Mouse (Mus musculus) mouse trophoblast stem cell (cell line): ENCODE data around the gene Bcor.

Experiments
- in situ Hi-C, 2 experiments: fragments of 300-500 bp; cut with MseI, MboI; formaldehyde crosslinking; loops; 2 replicates in 1 of 2; 3 replicates in 1 of 2; pipeline ENCODE4 v1.15.1; 2025

Gene Bcor

DNA sequence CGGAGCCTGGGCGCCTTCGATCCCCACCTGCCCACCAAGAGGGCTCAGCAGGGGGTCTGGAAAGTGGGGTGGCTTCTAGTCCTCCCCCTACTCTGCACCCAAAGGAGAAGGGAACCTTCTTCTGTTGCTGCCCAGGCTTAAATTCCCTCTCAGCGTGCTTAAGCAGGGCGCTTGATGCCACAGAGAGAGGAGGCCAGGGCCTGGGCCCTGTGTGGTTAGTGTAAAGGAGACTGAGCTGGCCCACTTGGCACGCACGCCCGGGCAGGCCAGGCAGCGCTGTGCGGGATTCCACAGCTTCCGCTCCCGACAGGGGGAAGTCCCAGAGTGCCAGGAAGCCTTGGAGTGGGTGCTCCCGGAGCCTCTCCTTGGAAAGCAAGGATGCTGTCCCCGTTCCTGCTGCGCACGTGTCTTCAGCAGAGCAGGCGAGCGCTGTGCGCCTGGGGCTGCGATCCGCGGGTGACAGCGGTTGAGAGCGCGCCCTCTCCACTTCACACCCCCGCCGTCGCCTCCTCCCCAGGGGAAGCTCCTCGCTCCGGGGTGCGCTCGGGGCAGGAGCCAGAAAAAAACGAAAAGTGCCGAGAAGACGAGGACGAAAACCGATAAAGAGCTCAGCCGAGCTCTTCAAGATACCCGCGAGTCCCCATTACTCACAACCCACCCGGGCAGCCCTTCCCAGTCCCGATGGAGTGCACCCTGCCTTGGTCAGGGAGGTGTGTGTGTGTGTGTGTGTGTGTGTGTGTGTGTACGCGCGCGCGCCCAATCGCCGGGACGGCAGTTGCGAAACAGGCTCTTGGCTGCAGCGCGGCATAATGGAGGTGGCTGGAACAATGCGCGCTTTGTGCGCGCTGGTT lies 153.9 kb downstream of the Bcor start:
- in situ Hi-C loops, result no loop called here

DNA sequence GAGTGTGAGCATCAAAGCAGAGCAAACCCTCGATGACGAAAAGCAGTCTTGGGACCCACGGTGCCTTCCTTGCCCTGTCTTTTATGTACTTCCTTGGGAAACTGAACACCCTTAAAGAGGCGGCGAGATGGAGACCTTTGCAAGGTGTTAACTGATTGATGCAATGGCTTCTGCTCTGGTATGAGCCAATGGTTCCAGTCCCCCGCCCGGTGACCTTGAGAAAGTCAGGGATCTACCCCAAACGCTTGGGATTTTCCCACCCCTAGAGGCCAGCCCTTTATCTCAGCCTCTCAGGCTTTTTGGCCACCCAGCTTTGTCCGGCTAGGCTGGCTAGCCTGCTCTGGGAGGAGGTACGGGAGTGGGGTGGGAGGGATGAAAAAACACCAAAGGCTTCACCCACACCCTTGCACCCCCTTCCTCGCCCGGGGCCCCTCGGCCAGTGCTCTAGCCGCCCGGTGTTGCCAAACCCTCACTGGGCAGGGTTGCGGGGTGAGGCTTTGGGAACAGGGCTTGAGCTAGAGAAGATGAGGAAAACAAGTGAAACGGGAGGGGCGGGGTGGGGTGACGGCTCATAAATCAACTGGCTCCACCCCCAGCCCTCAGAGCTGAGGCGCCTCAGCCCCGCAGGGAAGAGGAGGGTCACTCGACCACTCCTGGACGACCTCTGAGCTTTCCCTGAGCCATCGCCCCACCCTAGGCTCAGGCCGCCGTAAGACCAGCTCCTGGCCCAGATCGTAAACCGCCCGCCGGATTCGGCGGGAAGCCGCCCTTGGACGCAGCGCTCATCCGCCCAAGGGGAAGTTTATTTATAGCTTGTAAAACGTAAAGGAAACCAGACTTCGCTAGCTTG lies 154.7 kb downstream of the Bcor start:
- in situ Hi-C loops, result no loop called here

DNA sequence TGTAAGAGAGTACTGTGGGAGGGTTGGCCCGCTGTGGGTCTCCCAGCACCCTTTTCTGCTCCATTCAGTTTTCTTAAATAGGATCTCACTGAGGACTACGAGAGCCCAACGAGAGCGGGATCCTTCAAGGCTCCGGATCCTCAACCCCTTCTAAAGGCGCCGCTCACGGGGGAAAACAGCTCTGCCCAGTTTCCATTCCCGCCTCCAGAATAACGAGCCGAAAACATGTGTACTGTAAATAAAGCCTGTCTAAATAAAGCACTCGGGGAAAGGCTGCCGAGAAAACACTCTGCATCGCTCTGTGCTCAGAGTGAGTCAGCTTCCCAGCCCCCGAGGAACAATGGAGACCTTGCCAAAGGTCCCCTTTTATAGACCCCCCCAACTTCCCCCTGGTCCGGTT lies 155.7 kb downstream of the Bcor start:
- in situ Hi-C loops, result no loop called here

DNA sequence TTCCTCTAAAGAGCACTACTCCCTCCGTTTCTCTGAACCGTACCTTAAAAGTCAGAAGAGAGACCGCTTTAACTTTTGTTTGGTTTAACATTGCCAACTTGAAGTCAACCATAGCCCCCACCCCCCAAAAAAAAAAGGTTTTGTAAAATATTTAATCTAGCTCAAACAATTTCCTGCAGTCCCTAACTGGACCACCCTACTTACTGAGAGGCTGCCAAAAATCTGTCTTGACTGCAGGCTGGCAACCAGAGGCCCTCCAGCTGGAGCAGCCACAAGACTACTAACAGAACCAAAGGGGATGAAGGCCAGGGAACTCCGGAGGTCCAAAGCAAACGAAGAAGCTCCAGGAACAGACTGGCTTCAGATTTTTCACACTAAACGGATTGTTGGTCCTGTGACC lies 156.2 kb downstream of the Bcor start:
- in situ Hi-C loops, result no loop called here

DNA sequence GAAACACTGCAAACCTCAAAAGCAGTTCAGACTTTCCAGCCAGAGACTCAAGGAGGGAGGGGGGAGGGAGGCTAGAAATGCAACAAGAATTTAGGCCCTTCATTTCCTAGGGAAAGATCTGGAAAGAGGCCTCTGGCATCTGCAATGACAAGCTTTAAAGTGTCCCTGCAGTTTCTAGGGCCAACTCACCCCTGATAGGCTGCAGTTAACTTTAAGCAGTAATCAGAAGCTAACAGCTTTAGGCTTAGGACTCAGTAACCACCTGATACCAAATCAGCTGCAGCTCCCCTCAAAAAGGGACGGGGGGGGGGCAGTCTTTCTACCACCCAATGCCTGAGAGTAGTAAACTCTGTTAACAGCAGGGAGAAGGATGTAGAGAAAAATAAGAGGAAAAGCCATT lies 156.6 kb downstream of the Bcor start:
- in situ Hi-C loops, result no loop called here

DNA sequence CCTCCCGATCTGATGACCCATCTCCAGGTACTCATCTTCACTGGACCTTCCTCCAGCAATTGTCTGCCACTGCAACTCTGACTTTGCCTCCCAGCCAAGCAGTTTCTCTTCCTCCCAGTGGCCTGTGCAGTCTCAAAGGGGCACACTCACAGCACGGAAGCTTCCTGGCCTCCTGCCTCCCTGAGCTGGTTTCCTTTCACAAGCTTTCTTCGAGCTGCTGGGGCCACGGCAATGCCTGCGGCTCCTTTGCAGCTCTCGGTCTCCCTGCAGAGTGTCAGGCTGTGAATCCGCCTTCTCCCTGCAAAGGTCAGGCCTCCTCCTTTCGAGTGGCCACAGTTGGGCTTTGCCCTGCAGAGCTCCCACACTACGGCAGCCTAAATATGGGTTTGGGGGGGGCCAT lies 157.0 kb downstream of the Bcor start:
- in situ Hi-C loops, result no loop called here

DNA sequence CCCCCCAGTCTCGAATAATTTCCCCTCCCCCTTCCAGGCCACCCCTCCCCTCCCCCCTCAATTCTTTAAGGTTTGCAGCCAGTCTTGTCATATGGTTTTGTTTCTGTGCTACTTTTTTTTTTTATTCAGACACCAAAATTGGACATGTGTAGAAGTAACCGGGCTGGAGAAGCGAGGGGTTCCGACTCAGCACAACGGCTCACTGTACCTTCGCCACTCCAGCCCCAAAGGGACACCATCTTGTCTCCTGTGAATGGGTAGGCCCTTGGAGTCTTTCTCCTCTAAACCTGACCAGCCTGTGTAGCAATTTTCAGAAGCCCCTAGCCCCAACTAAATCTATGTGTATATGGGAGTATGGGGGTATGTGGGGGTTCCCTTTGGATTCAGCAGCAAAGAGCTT lies 157.6 kb downstream of the Bcor start:
- in situ Hi-C loops, result no loop called here

DNA sequence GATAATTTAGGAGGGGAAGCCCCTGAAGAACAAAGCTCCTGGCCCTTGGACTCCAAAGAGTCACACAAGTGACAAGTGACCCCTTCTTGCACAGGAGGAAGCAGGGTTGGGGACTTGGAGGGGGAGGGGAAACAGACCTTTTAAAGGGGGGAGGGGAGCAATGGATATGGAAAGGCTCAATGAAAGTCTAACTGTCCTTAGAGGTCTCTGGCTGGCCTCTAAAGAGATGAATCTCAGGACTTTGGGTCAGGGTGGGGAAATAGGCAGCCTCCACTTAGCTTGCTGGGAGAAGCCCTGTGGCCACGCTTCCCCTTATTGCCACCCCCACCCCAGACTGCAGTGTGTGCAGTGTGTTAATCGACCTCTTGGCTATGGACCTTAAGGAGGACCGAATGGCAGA lies 158.2 kb downstream of the Bcor start:
- in situ Hi-C loops, result no loop called here

DNA sequence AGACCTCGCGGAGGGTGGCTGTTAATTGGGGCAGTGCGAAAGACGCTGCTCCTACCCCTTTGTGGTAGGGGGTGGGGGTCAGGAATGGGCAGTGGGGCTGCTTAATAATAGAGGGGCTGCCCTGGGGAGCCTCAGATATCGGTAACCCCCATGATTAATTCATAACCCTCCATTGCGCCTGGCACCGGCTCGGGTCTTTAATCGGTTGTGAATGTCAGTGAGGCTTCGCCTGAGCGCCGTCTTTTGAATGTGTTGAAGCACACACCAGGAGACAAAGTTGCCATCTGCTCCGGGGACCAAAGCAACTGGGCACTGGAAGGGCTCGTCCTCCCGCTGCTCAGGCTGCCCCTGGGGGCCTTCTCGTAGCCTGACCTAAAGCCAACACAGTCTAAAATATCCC lies 158.8 kb downstream of the Bcor start:
- in situ Hi-C loops, result no loop called here

DNA sequence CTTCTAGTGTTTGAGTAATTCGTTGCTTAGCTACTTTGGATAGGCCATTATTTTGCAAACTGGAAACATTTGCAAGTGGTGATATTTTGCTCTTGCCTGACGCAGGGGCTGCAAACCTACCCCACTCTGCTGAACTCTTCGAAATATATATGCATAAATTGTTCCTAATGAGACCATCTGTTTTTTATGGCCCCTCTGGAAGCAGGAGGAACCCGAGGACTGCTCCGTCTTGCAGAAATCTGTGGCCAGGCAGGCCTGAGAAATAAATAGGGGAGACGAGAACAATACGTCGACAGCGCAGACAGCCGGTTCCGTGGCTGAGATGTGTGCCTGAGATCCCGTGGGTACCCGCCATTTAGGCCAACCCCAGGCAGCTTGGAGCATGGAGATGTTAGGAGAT lies 159.5 kb downstream of the Bcor start:
- in situ Hi-C loops, result no loop called here

DNA sequence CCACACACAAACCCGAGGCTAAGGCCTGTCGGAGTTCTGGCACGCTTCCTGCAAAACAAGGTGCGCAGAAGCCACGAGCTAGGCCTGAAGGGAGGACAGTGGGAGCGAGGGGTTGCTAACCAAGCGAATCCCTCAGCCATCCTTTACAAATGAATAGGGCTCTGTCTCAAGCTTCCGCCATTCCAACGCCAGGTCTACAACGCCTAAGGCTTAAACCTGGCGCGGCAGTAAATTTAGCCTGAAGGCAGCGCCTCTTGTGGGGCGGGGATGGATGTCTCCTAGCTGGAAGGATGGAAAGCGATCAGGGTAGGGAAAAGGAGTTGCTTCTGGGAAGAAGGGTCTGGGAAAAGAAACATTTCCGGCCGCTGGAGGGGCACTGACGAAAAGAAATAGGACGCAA lies 160.2 kb downstream of the Bcor start:
- in situ Hi-C loops, result no loop called here

DNA sequence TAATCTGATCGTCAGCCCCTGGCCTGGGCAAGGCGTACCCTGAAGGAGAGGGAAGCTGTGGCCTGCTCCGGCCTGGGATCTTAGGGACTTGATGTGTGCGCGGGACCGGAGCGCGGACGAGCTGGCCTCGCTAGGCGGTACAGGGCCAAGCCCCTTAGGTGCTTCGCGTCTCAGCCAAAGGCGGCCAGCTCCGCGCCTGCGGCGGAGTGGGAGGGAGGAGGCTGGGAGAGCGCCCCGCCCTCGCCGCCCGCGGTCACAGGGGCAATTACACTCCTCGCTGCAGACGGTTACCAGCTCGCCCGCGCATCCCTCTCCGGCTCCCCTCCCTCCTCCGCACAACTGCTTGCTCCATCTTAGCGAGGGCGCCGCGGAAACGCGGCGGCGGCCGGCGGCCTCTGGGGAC lies 161.2 kb downstream of the Bcor start:
- in situ Hi-C loops, result no loop called here

DNA sequence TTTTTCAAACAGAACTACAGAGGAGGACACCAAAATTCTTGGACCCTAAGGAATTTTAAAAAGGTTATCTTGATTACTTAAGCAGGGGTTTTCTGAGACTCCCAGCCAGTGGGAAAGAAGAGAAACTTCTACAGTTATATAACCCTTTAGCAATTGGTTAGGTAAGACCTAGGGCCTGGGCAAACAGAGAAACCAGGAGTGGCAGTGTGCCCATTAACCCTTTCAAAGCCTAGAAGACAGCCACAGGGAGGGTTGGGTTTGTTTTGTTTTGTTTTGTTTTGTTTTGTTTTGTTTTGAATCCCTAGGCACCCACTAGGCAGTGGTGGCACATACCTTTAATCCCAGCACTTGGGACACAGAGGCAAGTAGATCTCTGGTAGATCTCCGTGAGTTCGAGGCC lies 163.3 kb downstream of the Bcor start:
- in situ Hi-C loops, result no loop called here

DNA sequence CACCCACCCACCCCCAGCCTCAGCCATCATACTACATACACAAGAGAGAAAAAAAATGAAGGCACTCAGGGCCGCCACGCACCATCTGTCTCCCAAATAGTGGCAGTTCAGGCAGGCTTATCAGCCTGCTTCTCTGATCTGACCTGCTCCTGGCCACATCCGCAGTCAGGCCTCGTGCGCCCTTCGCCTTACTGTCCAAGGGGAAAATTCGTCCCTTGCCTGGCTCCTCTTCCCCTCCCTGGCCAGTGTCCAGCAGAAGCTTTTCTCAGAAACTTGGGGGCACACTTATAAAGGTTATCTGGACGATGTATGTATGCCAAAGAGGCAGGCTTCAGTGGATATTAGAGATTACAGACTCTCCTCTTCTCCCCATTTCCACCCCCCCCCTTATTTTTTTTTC lies 163.7 kb downstream of the Bcor start:
- in situ Hi-C loops, result no loop called here

DNA sequence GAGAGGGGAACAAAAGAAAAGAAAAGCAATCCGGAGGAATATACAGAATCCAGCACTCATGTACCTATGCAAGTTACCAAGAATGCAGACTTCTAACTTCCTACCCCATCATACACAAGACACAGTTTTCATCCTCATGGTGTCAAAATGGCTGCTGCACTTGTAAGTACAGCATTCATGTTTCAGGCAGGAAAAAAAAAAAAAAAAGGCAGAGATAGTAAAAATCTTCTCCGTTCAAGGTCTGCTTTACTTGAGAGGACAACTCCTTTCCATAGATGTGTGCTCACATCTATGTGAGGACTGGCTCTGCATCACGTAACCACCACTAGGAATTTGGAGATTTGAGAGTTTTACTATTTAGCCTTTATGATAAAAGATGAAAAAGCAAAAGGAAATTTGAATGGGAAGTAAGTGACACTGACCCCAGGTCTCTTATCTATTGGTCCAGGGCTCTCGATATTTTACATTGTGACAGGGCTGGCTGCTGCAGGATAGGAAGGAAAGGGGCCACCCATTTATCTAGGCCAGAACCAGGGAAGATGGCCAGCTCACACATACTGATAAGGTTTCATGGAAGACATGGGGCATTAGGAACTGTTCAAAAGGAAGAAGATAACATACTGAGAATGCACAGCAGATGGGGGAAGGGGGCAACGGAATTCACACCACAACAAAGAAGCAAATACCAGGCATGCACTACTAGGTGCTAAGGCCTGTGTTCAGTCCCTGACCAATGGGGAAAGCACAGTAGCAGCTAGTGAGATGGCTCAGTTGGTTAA lies 166.3 kb downstream of the Bcor start:
- in situ Hi-C loops, result no loop called here

DNA sequence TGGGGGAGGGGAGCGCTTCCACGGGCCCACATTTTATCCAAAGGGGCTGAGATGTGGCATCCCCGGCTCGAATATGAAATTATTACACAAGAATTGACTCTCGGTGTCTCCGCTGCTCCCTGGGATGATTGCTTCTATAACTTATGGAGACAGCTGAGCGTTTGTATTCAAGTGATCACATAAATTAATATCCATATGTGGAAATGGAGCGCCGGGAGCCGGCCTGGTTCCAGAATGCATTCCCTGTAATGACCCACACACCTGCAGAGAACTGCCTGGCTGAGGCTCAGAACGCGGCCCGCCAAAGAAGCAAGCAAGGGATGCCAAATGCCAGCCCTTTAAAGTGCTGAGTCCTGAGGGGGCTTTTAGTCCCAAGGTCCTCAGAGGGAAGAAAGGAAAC lies 170.7 kb downstream of the Bcor start:
- in situ Hi-C loops, result no loop called here

DNA sequence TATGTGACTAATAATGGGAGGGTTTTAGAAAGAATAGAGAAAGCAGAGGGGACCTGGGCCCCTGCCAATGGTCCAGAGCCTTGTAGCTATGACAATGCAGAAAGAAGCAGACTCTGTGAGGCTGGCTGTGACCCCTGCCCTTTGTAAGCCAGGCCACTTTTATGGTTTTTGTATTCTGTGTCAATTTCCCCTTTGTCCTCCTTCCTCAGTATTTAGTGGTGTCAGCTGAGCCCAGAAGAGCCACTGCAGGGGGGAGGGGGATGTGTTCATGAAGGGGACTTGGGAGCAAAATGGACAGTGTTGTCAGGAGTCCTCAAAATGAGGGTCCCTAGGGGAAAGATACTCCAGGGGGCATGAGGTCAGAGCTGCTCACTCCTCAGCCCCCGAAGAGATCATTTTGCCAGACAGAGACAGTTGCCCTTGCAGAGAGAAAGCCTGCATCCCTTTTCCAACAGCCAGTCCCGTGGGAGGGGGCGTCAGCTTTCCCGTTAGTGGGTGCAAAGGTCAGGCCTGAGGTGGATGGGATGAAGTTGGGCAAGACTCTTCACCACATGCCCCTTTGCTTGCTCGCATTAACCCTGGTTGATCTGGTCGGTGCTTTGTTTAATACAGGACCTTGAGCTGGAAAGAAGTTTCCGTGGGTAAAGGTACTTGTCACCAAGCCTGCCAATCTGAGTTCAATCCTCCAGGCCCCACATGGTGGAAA lies 171.8 kb downstream of the Bcor start:
- in situ Hi-C loops, result no loop called here

DNA sequence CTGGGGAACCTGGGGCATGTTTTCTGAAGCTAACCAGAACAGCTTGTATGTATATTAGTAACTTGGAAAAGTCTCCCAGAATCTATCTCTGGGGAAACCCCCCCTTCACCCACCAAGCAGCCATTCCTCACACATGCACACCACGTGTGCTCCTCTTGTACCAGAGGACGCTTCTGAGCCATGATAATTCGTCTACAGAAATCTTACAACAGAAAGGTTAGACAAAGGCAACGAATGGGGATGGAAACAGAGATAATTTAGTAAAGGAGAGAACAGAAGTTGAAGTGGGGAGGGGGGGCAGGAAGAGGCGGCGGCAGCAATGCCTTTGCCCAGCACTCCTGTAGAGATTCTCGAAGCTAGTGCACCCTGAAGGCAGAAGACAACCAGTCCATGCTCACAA lies 172.6 kb downstream of the Bcor start:
- in situ Hi-C loops, result no loop called here
